Mouse (Mus musculus) right cerebral cortex, postnatal 10 days (tissue): Measurements from ENCODE around the gene C2cd2.

Experiments
- DNase-seq, 2 experiments: peaks; one replicate each; pipeline ENCODE4 v3.0.0; 2021; ENCODE audit warnings: low spot score in 2 of 2

The C2cd2 gene

DNA sequence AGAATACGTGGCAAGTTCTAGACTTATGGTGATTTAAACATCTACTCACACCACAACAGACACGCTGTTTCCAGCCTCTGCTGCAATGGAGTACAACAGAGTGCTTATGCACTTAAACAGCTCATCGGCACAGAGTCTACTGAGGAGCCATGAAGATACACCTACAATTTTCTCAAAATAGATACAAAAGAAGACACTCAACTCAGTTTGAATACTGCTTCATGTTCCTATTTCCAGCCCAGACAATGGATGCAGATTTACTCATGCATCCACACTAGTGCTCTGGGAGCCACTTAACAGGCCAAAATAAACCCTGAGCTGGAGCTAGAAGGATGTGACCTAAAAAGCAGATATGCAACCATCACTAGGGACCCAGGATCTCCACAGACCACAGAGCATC, 153.5 kb downstream of the C2cd2 start:
- no peak for DNase-seq

DNA sequence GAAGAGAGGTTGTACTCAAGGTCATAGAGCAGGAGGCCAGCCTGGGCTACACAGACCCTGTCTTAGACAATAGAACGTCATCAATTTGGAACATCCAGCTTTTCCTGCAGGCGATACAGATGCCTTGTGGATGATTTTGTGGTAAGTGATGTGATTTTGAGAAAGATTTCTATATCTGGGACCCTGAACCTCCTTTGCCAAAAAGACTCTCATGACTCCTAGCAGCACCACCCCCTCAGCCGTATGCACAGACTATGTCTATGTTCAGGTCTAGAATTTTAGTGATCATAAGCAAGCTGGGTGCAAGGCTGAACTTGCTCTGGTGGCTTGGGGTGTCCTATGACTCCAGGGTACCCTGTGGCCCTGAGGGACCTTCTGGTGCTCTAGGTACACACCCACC, 156.8 kb downstream of the C2cd2 start:
- DNase-seq: no peak
